Mouse (Mus musculus) lung, embryonic 14.5 days (tissue): ENCODE data around the gene Ano3. TPM values are rescaled to one million over a fixed set of nuclear protein-coding genes. Genes with fewer than 3 reads are reported as not detected.
A peak's percentile ranks its signal among the peaks of the same experiment; 100 is the strongest.

Source experiments
- ATAC-seq: fragments of 200-750 bp; cut with Nextera tagmentation; 2 replicates; pipeline ENCODE4 v1.8.0; 2017; ENCODE audit warnings: mild to moderate bottlenecking, moderate TSS enrichment, moderate library complexity; ENCODE audit not compliant: insufficient read depth
- DNase-seq: peaks from one replicate; pipeline ENCODE4 v3.0.0-alpha.2; 2015
- H3K27ac ChIP-seq: fragments of 300-500 bp; sonication (generic); 2 replicates; pipeline ENCODE4 v1.5.1; 2014; ENCODE audit warnings: low read depth, mild to moderate bottlenecking, moderate library complexity
- H3K27me3 ChIP-seq: fragments of 300-500 bp; sonication (generic); 2 replicates; pipeline ENCODE4 v1.6.1; 2014; ENCODE audit warnings: low read length, control low read depth; ENCODE audit not compliant: insufficient read depth
- H3K36me3 ChIP-seq: fragments of 300-500 bp; sonication (generic); 2 replicates; pipeline ENCODE4 v1.6.1; 2014; ENCODE audit warnings: control low read depth; ENCODE audit not compliant: insufficient read depth
- H3K4me1 ChIP-seq: fragments of 300-500 bp; sonication (generic); 2 replicates; pipeline ENCODE4 v1.6.1; 2014; ENCODE audit warnings: antibody characterized with exemption, control low read depth; ENCODE audit not compliant: insufficient read depth
- H3K4me2 ChIP-seq: fragments of 300-500 bp; sonication (generic); 2 replicates; pipeline ENCODE4 v1.6.1; 2014; ENCODE audit warnings: mild to moderate bottlenecking
- H3K4me3 ChIP-seq: fragments of 300-500 bp; sonication (generic); 2 replicates; pipeline ENCODE4 v1.5.1; 2014; ENCODE audit warnings: low read depth, low read length
- H3K9ac ChIP-seq: fragments of 300-500 bp; sonication (generic); 2 replicates; pipeline ENCODE4 v1.6.1; 2014
- H3K9me3 ChIP-seq: fragments of 300-500 bp; sonication (generic); 2 replicates; pipeline ENCODE4 v1.6.1; 2016; ENCODE audit warnings: low read depth, low read length, control low read depth
- CTCF ChIP-seq: IDR thresholded peaks from 2 replicates; pipeline ENCODE4 v1.5.1; 2016; ENCODE audit warnings: antibody characterized with exemption, low read depth
- WGBS: fragments of 180-500 bp; shearing (Covaris S2); extraction: QIAGEN DNeasy Blood & Tissue Kit; methylation state at CpG from one replicate; pipeline ENCODE4 v1.1.7; 2014; 5-methylcytosine and 5-hydroxymethylcytosine counted together
- polyA plus RNA-seq: library from polyadenylated mRNA; unstranded; fragments of >200 nt; fragmentation: Nextera tagmentation; extraction: Ambion mirVana; gene quantifications from 2 replicates; pipeline ENCODE4 v1.2.1, GENCODE M21; 2014

Ano3 gene
- polyA plus RNA-seq, 1 experiment from 2014 or later: 0.08 TPM

DNA sequence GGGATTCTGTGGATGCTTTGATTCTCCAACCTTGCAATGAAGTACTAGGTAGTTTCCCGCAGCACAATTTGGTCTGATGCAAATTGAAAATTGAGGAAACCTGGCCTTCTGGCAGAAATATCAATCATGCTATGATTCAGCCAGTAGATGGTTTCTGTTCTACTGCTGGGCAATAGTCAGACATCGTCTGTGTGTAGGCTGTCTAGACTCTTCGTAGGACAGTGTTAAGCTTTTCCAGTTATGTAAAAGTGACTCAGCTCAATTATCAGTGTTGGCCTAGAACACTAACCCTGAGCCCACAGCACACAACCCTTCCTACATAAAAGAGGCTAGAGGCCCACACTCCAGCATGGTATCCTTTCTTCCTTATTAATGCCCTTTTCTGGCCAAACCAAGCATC lies 14.7 kb upstream of the Ano3 start:
- Histone ChIP-seq H3K27me3 (no peaks in the 10 kb centered on the region), H3K36me3 (no peaks in the 10 kb centered on the region), H3K4me1 (no peaks in the 10 kb centered on the region), H3K27ac (no peak overlapping the region), H3K4me3 (no peak overlapping the region), H3K9ac (no peak overlapping the region), H3K9me3 (no peaks in the 10 kb centered on the region), H3K4me2 (no peak overlapping the region)
- TF ChIP-seq CTCF: no peak
- WGBS: 91% methylated on average over 3 of the region's 3 CpGs
- ATAC-seq (no peak), DNase-seq (no peak)

DNA sequence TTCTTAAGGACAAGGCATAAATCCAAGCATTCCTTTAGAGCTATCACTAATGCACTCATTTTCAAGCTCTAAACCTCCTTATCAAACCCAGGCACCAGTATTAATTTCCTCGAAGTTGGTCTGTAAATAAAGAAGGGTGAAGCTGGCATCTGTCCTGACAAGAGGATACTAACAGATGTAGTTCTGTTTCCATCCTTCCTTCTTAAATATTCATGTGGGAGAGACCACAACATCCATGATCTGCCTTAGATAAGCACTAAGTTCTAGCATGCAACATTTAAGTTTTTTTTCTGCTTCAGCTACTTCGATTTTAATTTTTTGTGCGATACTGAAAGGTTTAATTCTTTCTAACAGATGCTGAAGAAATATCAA lies 305 bp downstream of the Ano3 start:
- Histone ChIP-seq H3K9ac (no peak overlapping the region), H3K4me2 (peak overlapping the region; percentile 54), H3K9me3 (no peaks in the 10 kb centered on the region), H3K4me1 (no peaks in the 10 kb centered on the region), H3K27me3 (no peaks in the 10 kb centered on the region), H3K36me3 (no peaks in the 10 kb centered on the region), H3K27ac (no peak overlapping the region), H3K4me3 (no peak overlapping the region)
- WGBS: 56% methylated on average over 3 of the region's 3 CpGs
- ATAC-seq (no peak), DNase-seq (no peak)
- no peak for TF ChIP-seq CTCF

DNA sequence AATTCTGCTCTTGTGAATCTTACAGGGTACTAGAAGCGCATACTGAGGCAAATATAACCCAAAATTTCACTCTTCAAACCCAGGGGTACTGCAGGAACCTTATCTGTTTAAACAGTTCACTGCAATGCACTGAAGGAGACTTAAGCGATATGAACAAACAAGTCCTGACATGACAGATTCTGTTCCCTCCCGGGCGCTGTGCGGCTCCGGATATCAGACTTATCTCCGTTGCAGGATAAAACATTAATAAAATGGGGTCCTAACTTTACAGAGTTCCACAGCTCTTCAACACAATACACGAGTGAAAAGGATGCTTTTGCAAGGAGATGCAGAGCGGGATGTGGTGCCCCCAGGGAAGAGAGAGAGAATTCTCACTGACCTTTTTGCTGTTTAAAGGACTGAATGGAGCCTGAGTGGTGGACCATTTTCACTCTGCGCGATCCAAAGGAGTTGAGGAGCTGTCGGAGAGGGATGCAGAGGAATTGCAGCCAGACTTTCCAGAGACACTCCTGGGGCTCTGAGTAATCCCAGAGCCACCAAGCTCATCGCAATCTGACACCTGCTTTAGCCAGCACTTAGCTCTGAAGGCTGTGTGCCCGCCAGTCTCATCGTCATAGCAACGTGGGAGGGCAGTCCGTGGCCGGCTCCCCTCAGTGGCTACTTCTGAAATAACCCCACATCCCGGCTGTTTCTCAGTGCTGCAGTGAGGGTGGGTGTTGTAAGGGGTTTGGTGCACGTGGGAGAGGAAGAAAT lies 868 bp downstream of the Ano3 start:
- DNase-seq (peak; percentile 43), ATAC-seq (peak; percentile 92)
- Histone ChIP-seq H3K27ac (no peak overlapping the region), H3K27me3 (no peaks in the 10 kb centered on the region), H3K9ac (no peak overlapping the region), H3K4me1 (no peaks in the 10 kb centered on the region), H3K4me3 (peak overlapping the region; percentile 18), H3K4me2 (peak overlapping the region; percentile 54), H3K36me3 (no peaks in the 10 kb centered on the region), H3K9me3 (no peaks in the 10 kb centered on the region)
- no peak for TF ChIP-seq CTCF
- WGBS: 3% methylated on average over 20 of the region's 20 CpGs

DNA sequence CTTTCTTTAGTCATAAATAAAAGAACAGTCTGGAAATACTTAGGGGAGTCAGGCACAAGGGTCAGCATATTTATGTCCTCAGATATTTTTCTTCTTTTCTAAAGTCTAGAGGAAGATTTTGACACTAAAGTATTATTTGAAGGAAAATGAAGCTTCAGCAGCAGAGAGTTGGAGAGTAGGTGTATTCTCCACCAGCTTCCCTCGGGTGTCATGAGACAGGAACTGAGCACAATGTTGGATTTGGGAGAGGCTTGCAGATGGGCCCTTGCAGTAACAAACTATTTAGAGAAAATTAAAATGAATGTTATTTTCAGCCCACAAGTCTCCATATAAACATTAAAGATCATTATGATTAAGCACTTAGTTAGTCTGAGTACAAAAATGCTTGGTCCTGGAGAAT lies 5.6 kb downstream of the Ano3 start:
- no peaks in the 10 kb centered on the region for H3K36me3 ChIP-seq
- H3K4me2 ChIP-seq: no peak overlapping the region
- no peak for TF ChIP-seq CTCF
- no peak overlapping the region for H3K9ac ChIP-seq
- no peak overlapping the region for H3K27ac ChIP-seq
- H3K4me3 ChIP-seq: no peak overlapping the region
- H3K4me1 ChIP-seq: no peaks in the 10 kb centered on the region
- WGBS: 67% methylated on average over 1 of the region's 1 CpGs
- no peak for DNase-seq
- no peak for ATAC-seq
- H3K27me3 ChIP-seq: no peaks in the 10 kb centered on the region
- H3K9me3 ChIP-seq: no peaks in the 10 kb centered on the region

DNA sequence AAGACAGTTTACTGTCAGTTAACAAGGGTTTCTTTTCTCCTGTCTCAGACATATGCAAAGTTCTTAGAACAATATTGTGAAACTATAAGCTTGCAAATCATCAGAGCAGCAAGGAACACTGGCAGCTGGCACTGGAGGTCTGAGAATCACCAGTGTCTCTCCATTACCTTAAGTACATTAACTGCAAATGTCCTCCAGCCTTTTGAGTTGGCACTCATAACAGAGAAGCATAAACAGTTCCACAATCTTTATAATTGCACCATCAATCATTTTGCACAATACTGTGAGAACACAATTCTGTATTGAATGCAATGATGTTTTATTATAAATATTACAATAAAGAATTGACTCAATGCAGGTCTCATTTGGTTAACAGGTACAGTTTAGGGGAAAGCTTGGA lies 15.0 kb downstream of the Ano3 start:
- TF ChIP-seq CTCF: no peak
- H3K27ac ChIP-seq: no peak overlapping the region
- H3K36me3 ChIP-seq: no peaks in the 10 kb centered on the region
- no peak for DNase-seq
- no peak overlapping the region for H3K4me3 ChIP-seq
- H3K27me3 ChIP-seq: no peaks in the 10 kb centered on the region
- no peak overlapping the region for H3K9ac ChIP-seq
- no peaks in the 10 kb centered on the region for H3K4me1 ChIP-seq
- H3K9me3 ChIP-seq: no peaks in the 10 kb centered on the region
- no peak overlapping the region for H3K4me2 ChIP-seq
- no peak for ATAC-seq

DNA sequence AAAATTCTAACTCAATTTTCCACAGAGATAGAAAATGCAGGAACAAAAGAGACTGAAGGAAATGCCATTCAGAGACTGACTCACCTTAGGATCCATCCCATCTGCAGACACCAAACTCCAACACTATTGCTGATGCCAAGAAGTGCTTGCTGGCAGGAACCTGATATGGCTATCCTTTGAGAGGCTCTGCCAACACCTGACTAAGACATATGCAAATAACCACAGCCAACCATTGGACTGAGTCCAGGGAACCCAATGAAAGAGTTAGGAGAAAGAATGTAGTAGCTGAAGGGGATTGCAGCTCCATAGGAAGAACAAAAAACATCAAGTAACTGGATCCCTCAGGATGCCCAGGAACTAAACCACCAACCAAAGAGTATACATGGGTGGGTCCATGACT lies 21.6 kb downstream of the Ano3 start:
- Histone ChIP-seq H3K27me3 (no peaks in the 10 kb centered on the region), H3K9ac (no peak overlapping the region), H3K36me3 (no peaks in the 10 kb centered on the region), H3K9me3 (no peaks in the 10 kb centered on the region), H3K27ac (no peak overlapping the region), H3K4me2 (no peak overlapping the region), H3K4me3 (no peak overlapping the region), H3K4me1 (no peaks in the 10 kb centered on the region)
- ATAC-seq (no peak), DNase-seq (peak; percentile 12)
- no peak for TF ChIP-seq CTCF

DNA sequence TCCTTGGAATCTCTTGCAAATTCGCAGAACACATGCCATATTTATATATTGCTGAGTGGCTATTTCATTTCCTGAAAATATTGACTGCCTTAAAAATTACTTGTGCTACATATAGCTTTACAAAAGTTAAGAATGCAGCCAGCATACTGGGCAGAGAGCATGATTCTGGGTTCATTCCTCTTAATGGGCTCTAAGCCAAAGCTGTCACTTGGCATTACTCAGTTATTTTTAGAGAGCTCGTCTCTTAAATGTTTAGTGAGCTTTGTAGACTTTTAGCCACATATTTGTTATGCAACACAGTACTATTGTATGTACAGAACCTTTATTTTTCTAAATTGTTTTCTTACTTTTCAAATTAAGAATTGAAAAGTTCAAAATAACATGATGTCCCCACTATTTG lies 41.2 kb downstream of the Ano3 start:
- H3K9me3 ChIP-seq: no peaks in the 10 kb centered on the region
- TF ChIP-seq CTCF: no peak
- 38% methylated on average over 2 of the region's 2 CpGs for WGBS
- H3K4me2 ChIP-seq: no peak overlapping the region
- no peaks in the 10 kb centered on the region for H3K27me3 ChIP-seq
- ATAC-seq: no peak
- DNase-seq: peak; percentile 52
- H3K27ac ChIP-seq: no peak overlapping the region
- no peaks in the 10 kb centered on the region for H3K36me3 ChIP-seq
- no peak overlapping the region for H3K4me3 ChIP-seq
- H3K4me1 ChIP-seq: no peaks in the 10 kb centered on the region
- H3K9ac ChIP-seq: no peak overlapping the region

DNA sequence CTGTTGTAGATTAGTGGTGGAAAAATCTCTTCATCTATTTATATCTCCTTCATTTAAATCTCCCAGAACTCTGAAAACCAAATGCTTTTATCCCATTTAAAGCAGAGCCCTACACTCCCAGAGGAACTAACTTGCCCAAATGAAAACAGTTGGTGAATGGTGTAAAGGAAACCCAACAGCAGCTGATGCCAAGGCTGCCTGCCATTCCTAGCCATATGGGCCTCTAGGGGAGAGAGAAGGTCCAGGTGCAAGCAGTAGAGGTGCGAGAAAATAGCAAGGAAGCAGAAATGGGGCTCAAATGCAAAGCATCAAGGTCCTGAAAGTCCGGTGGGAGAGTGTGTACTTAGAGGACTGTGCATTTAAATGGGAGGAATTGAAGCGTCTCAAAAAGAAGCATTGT lies 44.2 kb downstream of the Ano3 start:
- DNase-seq (no peak), ATAC-seq (no peak)
- no peak for TF ChIP-seq CTCF
- H3K4me3 ChIP-seq: no peak overlapping the region
- 66% methylated on average over 3 of the region's 3 CpGs for WGBS
- H3K36me3 ChIP-seq: no peaks in the 10 kb centered on the region
- no peak overlapping the region for H3K27ac ChIP-seq
- H3K4me1 ChIP-seq: no peaks in the 10 kb centered on the region
- H3K9me3 ChIP-seq: no peaks in the 10 kb centered on the region
- H3K27me3 ChIP-seq: no peaks in the 10 kb centered on the region
- H3K9ac ChIP-seq: no peak overlapping the region
- no peak overlapping the region for H3K4me2 ChIP-seq
